Mouse (Mus musculus) gastrocnemius, adult 8-10 months (tissue): Measurements from ENCODE around the gene Casq2. TPM values are rescaled to one million over a fixed set of nuclear protein-coding genes. Genes with fewer than 3 reads are reported as not detected.

Experiments used
- DNase-seq, 2 experiments: peaks; one replicate each; pipeline ENCODE4 v3.0.0; 2022; ENCODE audit warnings: low spot score in 2 of 2
- total RNA-seq, 4 experiments: library from RNA; stranded (reverse); gene quantifications; 2 replicates each; pipeline ENCODE4 v1.2.4; 2022

Gene Casq2
- 10 to 100 TPM; 27.2 to 31.0 (median 28.5) TPM for total RNA-seq

DNA sequence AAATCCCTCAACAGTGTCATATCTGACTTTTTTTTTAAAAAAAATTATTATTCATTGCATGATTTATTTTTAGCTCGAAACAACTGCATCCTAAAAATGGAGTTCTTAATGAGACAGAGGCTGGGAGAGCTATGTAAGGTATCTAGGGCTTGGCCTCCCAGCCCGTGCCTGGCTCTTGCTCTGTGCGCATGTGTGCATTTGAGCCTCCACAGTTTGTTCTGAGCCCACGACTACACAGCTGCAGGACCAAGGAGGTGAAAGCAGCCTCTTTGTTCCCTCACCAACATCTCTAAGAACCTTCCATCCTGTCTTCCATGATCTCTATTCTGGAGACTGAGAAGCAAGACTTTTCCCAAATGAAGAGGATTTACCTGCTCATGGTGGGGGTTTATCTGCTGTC, at the start of gene Casq2:
Gene Casq2, plus strand, starts transcription at position 133 of the 400 bp plus-strand sequence.
- no peak for DNase-seq

DNA sequence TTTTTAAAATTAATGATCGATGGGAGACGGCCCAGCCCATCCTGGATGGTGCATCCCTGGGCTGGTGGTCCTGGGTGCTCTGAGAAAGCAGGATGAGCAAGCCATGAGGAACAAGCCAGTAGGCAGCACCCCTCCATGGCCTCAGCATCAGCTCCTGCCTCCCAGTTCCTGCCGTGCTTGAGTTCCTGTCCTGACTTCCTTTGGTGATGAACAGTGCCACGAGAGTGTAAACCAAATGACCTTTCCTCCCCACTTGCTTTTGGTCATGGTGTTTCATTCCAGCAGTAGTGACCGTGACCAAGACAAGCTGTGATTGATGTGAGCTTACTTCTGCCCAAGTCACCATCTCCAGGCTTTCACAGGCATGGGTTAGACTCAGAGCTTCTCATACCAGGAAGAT, 48.4 kb upstream of the Casq2 start:
- no peak for DNase-seq

DNA sequence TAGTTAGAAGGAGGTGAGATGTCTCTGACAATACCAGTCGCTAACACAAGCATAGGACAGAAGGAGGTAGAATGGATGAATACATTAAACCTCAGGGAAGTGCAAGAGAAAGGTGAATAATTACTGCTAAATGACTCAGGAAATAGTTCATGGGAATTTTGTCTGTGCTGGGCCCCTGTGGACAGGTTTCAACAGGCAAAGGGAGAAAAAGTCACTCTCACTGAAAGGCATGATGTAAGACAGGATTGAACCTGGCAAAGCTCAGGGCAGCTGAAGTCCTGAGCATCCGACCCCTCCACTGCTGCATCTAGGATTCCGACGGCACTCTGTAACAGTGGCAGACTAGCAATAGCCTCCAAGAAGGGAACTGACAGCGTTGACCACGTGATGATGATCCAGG, 47.6 kb upstream of the Casq2 start:
- no peak for DNase-seq

DNA sequence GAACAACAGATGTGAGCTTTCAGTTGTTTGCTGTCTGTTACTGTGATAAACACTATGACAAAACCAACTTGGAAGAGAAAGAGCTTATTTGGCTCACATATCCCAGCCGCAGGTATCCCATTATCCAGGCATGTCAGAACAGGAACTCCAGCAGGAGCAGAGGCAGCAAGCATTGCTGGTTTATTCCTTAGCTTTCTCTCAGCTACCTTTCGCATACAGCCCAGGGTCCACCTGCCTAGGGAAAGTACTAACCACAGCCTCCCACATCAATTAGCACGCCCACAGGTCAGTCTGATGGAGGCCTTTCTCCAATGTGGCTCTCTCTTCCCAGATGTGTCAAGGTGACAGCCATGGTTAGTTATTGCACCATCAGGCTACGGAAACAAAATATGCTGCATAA, 44.6 kb upstream of the Casq2 start:
- DNase-seq = no peak

DNA sequence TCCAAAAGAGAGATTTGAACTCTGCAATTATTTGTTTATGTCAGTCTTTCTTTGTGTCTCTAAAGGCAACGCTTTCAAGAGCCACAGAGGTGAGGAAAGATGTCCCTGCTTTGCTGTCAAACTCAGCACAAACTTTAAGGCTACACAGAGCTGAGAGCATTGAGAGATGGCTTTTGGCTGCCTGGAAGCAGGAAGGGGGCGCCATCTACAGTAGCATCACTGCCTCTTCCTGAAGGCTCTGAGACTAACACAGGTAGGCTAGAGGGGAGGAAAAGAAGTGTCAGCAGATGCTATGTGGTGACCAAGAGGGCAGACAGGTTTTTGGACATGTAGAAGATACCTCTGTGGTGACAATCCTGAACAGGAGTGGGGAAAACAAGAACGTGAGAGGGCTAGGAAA, 41.1 kb upstream of the Casq2 start:
- DNase-seq = no peak

DNA sequence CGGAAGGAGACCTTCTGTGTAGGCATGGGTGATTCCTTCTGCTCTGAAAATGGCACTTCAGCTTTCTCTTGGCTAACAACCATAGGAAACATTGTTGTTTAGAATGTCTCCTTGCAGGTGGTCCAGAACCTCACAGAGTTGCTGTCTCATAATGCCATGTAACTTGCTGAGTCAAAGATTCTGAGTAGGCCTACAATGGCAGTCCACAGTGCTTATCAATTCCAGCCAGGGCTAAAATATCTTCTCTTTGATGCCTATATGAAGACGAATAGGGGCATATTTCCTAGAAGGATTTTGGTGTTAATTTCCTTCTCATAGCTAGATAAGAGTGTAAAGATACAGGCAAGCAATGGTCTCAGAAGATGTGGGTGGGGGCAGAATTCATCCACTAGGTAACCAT, 38.7 kb upstream of the Casq2 start:
- DNase-seq = no peak

DNA sequence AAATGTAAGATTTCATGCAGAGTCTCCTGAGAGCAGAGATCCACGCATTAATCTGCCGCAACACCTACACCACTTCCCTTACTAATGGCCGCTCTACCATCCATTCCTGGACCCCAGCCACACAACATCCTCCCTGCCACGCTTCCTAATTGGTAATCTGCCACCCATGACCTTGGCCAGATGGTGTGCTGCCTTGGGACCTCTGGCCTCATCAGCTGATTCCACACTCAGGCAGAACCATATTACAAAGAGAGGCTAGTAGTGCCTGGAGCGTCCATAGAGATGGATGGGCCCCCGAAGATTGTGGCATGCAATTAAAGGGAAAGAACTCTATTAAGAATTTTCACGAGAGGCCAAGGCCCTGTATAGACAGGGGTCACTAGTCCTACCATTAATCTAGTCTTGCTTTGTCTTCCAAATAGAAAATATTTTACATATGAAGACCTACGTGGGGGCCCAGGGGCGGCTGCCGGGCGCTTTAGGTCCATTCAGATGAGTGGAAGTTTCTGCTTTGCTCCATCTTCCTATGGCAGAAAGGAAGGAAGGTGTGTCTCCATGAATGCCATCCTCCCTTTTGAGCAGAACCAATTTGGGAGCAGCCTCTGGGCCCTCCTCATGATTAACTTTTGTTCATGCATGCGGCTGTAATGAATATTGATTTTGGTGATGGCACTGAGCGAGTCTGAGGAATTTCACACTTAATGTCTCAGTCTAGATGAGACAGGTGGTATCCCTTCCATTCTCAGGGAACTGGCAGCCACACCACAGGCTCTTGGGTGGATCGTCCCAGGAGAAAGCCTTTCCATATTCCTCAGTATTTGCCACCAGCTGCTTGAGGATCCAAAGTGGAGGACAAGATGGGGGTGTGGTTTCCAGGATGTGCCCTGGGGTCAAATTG, 36.8 kb upstream of the Casq2 start:
- no peak for DNase-seq

DNA sequence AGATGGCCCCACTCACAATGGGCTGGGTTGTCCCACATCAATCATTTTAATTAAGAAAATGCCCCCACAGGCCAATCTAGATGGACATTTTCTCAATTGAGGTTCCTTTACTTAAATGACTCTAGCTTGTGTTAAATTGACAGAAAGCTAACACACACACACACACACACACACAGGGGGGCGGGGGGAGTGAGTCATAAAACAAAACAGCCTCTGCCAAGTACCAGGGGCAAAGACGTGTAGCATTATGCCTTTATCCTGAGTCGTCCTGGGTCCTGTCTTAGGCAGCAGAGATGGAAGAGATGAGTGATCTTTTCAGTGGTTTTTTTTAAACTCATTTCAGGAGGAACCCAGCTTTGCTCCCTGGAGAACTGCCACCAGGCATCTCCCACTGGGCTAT, 34.2 kb upstream of the Casq2 start:
- no peak for DNase-seq

DNA sequence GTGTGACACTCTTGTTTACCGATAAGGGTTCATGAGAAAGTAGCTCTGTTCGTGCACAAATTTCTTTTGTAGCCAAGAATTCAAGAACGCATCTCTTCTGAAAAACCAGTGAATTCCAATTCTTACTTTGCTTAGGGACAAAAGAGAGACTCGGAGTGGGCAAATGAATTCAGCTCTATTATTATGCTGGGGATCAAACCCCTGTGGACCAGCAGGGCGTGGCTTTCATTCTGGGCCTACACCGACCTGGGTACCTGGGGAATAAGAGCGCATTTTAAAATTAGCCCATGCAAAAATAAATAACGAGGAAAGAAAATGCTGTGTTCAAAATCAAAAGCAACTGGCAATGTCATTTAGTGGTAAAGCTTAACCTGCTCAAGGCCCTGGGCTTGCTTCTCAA, 32.9 kb upstream of the Casq2 start:
- DNase-seq = no peak

DNA sequence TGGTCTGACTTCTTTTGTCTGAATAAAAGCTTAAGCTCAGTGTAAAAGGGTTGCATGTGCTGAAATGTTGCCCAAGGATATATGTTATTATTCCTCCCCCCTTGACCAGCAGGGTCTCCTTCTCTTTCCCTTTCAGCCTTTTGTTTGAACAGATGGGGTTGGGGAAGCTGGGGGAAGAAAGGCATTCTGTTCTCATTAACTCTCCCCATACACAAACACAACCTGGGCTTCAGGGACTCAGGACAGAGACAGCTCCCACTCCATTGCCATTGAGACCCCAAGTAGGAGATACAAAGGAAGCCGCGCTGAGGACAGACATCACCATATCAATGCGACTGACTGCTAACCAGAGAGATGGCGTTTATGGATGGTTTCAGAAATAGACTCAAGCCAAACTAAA, 30.3 kb upstream of the Casq2 start:
- no peak for DNase-seq

DNA sequence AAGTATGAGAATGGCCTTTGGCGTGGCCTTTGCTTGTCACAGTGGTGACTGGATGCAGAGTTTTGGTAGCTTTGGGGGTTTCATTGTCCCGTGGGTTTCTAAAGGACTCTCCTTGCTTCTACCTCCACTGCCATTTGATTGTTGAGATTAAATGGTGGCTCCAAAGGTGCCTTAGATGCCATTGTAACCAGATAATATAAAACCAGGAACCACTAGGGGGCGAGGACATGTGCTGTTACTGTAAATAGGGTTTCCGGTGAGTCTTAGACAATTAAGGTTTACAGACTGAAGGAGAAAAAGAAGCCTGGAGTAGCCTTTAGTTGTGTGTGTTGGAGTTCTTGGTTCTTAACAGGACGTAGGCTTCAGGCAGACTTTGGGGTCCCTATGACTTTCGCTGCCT, 26.1 kb upstream of the Casq2 start:
- DNase-seq = no peak

DNA sequence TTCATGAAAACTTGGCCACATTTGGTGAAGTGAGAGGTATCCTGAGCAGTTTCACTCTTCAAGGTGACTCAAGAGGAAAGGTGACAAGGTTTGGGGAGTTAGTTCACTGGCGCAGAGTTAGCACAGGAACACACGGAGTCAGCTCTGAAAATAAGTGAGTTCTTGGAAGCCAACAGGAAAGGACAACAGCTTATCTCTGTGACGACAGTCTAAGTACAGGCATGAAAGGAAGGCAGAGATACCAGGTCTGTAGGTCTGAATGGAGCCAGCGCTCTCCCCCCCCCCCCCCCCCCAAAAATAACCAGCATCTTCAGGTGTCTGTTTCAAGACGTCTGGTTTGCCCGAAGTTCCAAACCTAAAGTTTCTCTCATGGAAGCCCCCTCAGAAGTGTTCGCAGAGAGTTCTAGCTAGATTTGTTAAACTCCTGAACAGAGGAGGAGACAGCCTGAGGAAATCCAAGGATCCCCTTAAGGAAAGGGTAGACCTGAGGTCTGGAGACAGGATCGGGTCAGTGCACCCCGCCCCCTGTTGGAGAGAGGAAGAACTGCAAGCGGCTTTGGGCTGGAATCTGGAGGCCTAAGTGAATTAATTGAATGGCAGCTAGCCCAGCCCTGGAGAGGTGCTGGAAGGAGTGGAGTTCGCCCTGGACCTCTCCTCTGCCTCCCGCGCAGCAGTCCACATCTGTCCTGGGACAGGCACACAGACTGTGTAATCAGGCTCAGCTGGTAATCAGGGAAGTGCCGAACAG, 24.1 kb upstream of the Casq2 start:
- DNase-seq = peak; percentile 20 to 29

DNA sequence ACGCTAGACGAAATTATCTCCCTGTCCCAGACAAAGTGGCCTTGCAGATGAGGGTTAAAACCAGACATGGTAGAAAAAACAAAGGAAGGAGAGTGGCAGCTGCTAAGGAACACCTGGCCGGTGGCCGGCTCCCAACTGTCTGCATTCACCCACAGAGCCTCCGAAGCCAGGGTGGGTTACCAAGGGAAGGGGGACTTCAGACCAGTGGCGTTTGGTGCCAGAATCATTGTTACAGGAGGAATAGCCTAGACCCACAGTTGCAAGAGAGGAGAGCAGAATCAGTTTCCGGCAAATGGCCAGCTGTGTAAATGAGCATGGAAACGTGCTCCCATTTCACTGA, 23.6 kb upstream of the Casq2 start:
- no peak for DNase-seq

DNA sequence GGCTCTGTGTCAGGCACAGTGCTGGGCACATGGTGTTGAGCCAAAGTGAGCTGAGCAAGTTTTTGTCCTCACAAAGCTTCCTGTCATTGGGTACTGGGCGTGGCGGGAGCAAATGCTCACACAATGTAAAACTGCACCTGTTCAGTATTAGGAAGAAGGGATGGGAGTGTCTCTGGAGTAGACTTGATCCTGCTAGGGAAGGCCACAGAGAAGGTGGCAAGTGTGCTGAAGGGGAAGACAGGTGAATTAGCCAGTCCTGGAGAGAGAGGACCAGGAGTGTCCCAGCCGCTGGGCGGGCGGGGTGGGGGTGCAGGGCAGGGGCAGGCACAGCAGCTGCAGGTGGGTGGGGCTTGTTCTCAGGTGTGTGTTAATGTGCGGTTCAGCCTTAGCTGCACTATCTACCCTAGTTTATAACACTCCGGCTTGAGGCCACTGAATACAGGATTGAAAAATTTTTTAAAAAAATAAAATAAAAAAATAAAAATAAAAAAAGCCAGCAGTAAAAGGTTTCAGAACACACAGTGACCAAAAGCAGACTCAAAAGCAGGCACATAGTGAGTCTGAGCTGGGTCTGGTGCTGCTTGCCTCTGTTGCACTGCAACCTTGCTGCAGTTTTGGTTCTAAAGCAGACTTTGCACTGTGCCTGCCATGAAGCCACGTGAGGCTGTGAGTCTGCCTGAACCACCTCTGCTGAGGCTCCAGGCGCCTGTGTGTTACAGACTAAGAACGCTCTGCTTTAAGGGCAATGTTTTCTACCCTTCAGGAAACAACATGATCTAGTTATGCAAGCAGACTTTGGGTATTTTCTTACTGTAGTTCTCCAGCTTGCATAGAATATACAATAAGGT, 22.7 kb upstream of the Casq2 start:
- no peak for DNase-seq

DNA sequence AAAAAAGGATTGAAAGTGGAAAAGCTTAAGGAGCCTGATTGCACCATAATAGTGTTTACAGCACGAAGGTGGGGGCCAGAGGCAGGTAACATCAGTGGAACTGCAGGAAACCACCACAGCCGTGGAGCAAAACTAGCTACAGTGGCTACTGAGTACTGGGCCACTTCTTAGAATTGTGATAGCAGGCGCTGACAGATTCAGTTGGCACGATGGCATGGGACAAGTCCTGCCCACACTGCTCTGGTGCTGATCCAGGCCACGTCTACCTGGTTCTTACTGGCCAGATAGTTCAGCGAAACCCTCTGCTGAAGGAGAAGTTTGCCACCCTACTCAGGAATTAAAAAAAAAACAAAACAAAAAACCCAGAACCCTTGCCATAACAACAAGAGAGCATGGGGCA, 21.6 kb upstream of the Casq2 start:
- no peak for DNase-seq

DNA sequence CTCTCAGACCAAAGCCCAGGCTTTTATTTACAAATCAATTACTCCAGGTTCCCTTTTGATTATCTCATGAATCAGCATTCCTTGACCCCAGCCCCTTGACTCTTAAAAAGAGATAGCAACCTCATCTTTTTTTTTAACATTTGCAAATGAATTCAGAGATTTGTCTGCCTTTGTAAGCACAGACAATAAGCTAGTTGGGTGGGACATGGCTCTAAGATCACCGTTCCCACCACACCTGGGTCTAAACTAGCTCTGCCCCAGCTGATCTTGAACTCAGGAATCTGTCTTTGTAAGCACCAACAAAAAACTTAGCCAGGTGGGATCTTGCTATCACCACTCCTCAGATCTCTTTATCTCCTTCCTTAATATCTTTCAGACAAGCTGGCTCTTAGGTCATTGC, 18.9 kb upstream of the Casq2 start:
- no peak for DNase-seq

DNA sequence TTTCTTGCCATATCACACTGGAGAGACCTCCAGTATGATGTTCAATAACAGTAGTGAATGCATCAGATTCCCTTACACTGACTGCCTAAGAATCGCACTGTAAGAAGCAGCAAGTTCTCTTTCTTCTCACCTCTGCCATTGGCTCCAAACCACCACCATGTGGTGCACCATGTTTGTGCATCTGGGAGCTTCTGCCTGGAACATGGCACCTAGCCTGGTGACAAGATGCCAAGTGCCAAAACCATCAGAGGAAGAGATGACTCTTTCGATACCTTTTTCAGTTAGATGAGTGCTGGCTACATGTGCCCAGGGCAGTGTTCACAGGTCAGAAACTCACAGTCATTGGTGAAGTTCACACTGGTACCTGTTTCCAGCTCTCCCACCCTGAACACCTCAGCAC, 18.4 kb upstream of the Casq2 start:
- no peak for DNase-seq

DNA sequence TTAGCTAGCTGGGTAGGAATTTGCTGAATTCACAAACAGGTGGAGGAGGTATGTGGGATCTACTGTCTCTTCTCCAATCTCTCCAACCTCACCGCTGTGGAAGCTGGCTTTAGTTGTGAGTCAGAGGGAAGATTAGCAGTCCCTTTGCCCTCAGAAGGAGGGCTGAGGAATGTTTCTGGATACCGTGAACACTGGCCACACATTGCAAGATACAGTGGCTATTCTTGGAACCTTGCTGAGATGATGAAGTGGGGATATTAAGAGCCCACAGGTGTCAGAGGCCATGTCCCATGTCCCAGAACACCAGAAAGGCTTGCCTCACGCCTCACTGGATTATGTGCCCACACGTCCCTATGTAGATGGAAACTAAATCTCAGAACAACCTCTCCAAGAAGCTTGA, 17.0 kb upstream of the Casq2 start:
- no peak for DNase-seq

DNA sequence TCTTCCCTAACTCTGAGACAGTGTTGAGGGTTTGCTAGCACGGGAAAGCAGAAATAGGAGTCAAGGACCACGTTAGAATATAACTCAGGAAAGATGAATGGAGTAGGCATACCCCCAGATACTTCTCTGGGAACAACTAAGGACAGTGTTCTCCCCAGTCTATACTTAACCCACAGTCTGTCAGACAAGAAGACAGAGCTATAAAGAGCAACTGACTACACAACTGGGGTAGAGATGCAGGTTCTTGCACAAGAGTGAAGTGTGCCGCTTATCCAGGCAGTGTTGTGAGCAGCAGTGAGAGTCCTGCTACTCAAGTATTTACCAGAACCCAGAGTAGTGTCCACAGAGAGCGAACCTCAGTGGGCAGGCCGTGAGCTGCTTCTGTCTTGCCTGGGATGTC, 16.5 kb upstream of the Casq2 start:
- DNase-seq = no peak

DNA sequence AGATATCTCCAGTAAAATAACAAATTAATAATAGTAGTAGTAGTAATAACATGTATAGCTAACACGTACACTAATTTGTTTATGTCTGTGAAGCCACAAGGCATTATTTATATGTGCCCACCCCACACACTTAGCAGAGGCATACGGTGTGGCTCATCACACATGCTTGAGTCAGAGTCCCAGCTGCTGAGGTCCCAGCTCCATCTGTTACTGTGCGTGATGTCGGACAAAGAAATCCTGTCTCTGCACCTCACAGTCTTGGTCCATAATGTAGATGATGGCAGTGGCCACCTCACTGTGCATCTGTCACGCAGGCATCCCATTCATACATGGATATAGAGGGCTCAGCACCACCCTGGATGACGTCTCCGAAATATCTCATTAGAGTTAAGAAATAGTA, 15.9 kb upstream of the Casq2 start:
- no peak for DNase-seq

DNA sequence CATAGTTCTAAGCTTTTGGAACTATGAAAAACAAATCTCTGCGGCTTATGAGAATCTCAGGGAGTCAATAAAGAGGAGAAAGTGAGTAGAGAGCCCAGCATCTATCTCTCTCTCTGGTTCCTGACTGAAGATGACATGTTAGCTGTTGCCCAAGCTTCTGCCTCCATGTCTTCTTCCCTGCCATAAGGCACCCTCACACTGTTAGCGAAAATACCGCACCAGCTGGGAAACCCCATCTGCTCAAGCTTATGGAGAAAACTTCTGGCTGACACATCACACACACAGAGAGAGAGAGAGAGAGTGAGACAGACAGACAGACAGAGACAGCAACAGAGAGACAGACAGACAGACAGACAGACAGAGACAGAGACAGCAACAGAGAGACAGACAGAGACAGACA, 15.2 kb upstream of the Casq2 start:
- DNase-seq = no peak

DNA sequence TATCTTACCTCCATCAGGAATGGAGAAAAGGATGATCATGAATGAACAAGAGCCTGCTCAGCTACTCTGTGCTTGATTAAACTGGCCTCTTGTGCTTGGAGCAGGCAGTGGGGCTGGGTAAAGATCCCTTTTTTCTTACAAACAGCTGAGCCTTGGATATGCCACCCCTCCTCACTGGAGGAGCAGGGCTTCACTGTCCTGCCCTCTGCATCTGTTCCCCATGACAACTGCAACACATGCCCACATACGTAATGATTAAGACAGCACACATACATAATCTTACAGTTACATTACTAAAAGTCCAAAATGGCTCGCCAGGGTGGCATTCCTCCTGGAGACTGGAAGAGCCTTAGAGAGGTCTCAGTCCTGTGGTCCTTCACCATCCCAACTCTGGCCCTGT, 6.8 kb upstream of the Casq2 start:
- no peak for DNase-seq
